Mouse (Mus musculus): ENCODE measurements around the gene Serpinb9d. TPM values are rescaled to one million over a fixed set of nuclear protein-coding genes. Genes with fewer than 3 reads are reported as not detected.
"Not testable (repeated sequence)": the region's sequence is repeated elsewhere in the genome, so short reads cannot be mapped to it uniquely, and the experiment has no call there.

The Serpinb9d gene
- polyA plus RNA-seq (2015; fragmentation: Nextera tagmentation; extraction: Ambion mirVana), result not detected in 2 replicates

- H3K4me1 ChIP-seq, result no peaks in the 10 kb centered on the region
- no peak within 1 kb of the TSS for H3K9ac ChIP-seq
- 77% methylated on average over 5 of the region's 5 CpGs for WGBS
- H3K27ac ChIP-seq, result no peak within 1 kb of the TSS
- no peak for ATAC-seq (ENCODE audit: insufficient number of reproducible peaks, low FRiP score, low TSS enrichment, low read depth)
- no peak within 1 kb of the TSS for H3K4me3 ChIP-seq
- H3K36me3 ChIP-seq, result no peaks in the 10 kb centered on the region
- no peaks in the 10 kb centered on the region for H3K27me3 ChIP-seq
- H3K4me2 ChIP-seq, result no peak within 1 kb of the TSS
- H3K9me3 ChIP-seq, result no peaks in the 10 kb centered on the region
Measured at GRCm38 (mm10) chr13:33192659-33193058, at the start of gene Serpinb9d. Serpinb9d (plus strand) TSS chr13:33192959.

DNA sequence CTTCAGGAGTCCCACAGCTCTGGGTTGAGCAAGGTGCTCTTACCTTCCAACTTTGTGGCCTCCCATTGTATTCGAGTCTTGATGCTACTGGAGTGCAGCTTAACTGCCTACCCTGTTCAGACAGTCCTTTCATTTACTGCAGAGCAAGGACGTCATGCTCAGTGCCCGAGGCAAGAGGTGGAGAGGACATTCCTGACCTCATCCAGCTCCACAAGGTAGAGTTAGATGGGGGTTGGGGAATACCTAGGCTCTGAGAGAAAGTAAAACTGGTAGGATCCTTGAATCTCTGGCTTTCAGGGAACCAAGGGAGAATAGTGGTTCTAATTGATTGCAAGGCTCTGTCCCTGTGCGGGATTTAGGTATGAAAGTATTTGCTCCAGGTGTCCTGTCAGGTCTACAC is 33.1 kb upstream of the Serpinb9d start, which contains the start of gene Serpinb9c:
Gene Serpinb9c, minus strand, starts transcription at position 101 of the 400 bp plus-strand sequence.
- no peak within 1 kb of the TSS for H3K27ac ChIP-seq
- WGBS, result 58% methylated on average over 4 of the region's 4 CpGs
- no peak for ATAC-seq (ENCODE audit: insufficient number of reproducible peaks, low FRiP score, low TSS enrichment, low read depth)

GRCm38 (mm10) chr13:33190486-33190885 is 2.3 kb upstream of the Serpinb9d start:
- not testable (repeated sequence) for ATAC-seq (ENCODE audit: insufficient number of reproducible peaks, low FRiP score, low TSS enrichment, low read depth); H3K4me1 ChIP-seq; H3K27ac ChIP-seq; H3K4me3 ChIP-seq; H3K27me3 ChIP-seq; H3K36me3 ChIP-seq; H3K9ac ChIP-seq; H3K4me2 ChIP-seq; H3K9me3 ChIP-seq
- WGBS, result 82% methylated on average over 1 of the region's 1 CpGs

More for the DNA sequence above, 33.1 kb upstream of the Serpinb9d start, which contains the start of gene Serpinb9c:
- no peak within 1 kb of the TSS for H3K4me3 ChIP-seq
- no peak within 1 kb of the TSS for H3K4me2 ChIP-seq
- no peaks in the 10 kb centered on the region for H3K4me1 ChIP-seq
- no peak within 1 kb of the TSS for H3K9ac ChIP-seq
- no peaks in the 10 kb centered on the region for H3K27me3 ChIP-seq
- no peaks in the 10 kb centered on the region for H3K36me3 ChIP-seq
- no peaks in the 10 kb centered on the region for H3K9me3 ChIP-seq

GRCm38 (mm10) chr13:33199740-33200139 is 7.0 kb downstream of the Serpinb9d start:
- Histone ChIP-seq H3K4me1 (no peaks in the 10 kb centered on the region), H3K27me3 (no peaks in the 10 kb centered on the region), H3K4me3 (no peak overlapping the region), H3K36me3 (no peaks in the 10 kb centered on the region), H3K9me3 (no peaks in the 10 kb centered on the region), H3K9ac (no peak overlapping the region), H3K4me2 (no peak overlapping the region), H3K27ac (no peak overlapping the region)
- ATAC-seq (ENCODE audit: insufficient number of reproducible peaks, low FRiP score, low TSS enrichment, low read depth), result no peak
- 50% methylated on average over 2 of the region's 2 CpGs for WGBS

GRCm38 (mm10) chr13:33249312-33249711 is 56.6 kb downstream of the Serpinb9d start, which contains the start of gene Serpinb9e:
Serpinb9e (plus strand) TSS chr13:33249612.
- 79% methylated on average over 2 of the region's 2 CpGs for WGBS
- H3K27ac ChIP-seq; ATAC-seq (ENCODE audit: insufficient number of reproducible peaks, low FRiP score, low TSS enrichment, low read depth); H3K9me3 ChIP-seq; H3K4me1 ChIP-seq; H3K9ac ChIP-seq; H3K4me2 ChIP-seq; H3K4me3 ChIP-seq; H3K27me3 ChIP-seq; H3K36me3 ChIP-seq: not testable (repeated sequence)

Other genes starting within 250 kb of the Serpinb9d start
- gene Serpinb6b, start 227.8 kb upstream of the Serpinb9d start, polyA plus RNA-seq (2015; fragmentation: Nextera tagmentation; extraction: Ambion mirVana), result 1.8 and 1.9 TPM in 2 replicates
- 3.9 and 4.5 TPM in 2 replicates for gene Serpinb9, start 189.7 kb upstream of the Serpinb9d start, polyA plus RNA-seq (2015; fragmentation: Nextera tagmentation; extraction: Ambion mirVana)
- gene Serpinb9b, start 165.5 kb upstream of the Serpinb9d start, polyA plus RNA-seq (2015; fragmentation: Nextera tagmentation; extraction: Ambion mirVana), result 0.49 and 0.62 TPM in 2 replicates
- gene Serpinb1b, start 114.4 kb upstream of the Serpinb9d start, polyA plus RNA-seq (2015; fragmentation: Nextera tagmentation; extraction: Ambion mirVana), result 1.1 and 1.3 TPM in 2 replicates
- not detected in 2 replicates for gene Serpinb9c, start 33.2 kb upstream of the Serpinb9d start, polyA plus RNA-seq (2015; fragmentation: Nextera tagmentation; extraction: Ambion mirVana)
- not detected in 2 replicates for gene Serpinb9e, start 56.7 kb downstream of the Serpinb9d start, polyA plus RNA-seq (2015; fragmentation: Nextera tagmentation; extraction: Ambion mirVana)
- gene Serpinb9f, start 131.1 kb downstream of the Serpinb9d start, polyA plus RNA-seq (2015; fragmentation: Nextera tagmentation; extraction: Ambion mirVana), result not detected in 2 replicates
- gene Gm11397, start 202.8 kb downstream of the Serpinb9d start, polyA plus RNA-seq (2015; fragmentation: Nextera tagmentation; extraction: Ambion mirVana), result not detected in 2 replicates

Data from limb, embryonic 15.5 days (tissue).